Mouse (Mus musculus) adrenal gland, postnatal 10 days (tissue): ENCODE data around the gene Noct. TPM values are rescaled to one million over a fixed set of nuclear protein-coding genes. Genes with fewer than 3 reads are reported as not detected.
"Not testable (repeated sequence)": the region's sequence is repeated elsewhere in the genome, so short reads cannot be mapped to it uniquely, and the experiment has no call there.

Experiments
- DNase-seq: peaks from one replicate; pipeline ENCODE4 v3.0.0; 2021; ENCODE audit warnings: mixed read lengths
- long read RNA-seq, 2 experiments: library from polyadenylated mRNA; stranded (forward); transcript quantifications; one replicate each; pipeline ENCODE4 v2.0.0; 2021
- total RNA-seq, 2 experiments: library from RNA; stranded (reverse); gene quantifications; 2 replicates each; pipeline ENCODE4 v1.2.3; 2021

The Noct gene
- total RNA-seq, result 10 to 100 TPM; 24.7 to 60.6 TPM
- long read RNA-seq, experiment 1, transcript Noct-201 (3 exons, 3,059 nt), result major isoform, 84 of 93 reads
- long read RNA-seq, experiment 1, partial matches to known transcripts, result 9 of 93 reads
- long read RNA-seq, experiment 1, other reads (novel, unspliced or antisense), result 0 of 93 reads
- long read RNA-seq, experiment 2, transcript Noct-201 (3 exons, 3,059 nt), result major isoform, 27 of 29 reads
- long read RNA-seq, experiment 2, partial matches to known transcripts, result 0 of 29 reads
- long read RNA-seq, experiment 2, other reads (novel, unspliced or antisense), result 2 of 29 reads

- DNase-seq, result peak; percentile 92
Observed at GRCm38 (mm10) chr3:51224363-51225225, at the start of gene Noct. Gene Noct (plus strand): TSS chr3:51224447.

GRCm38 (mm10) chr3:51178158-51178557, 46.1 kb upstream of the Noct start:
- DNase-seq, result no peak

- no peak for DNase-seq
Observed at GRCm38 (mm10) chr3:51179460-51180146, 44.6 kb upstream of the Noct start.

GRCm38 (mm10) chr3:51180341-51180940, 43.8 kb upstream of the Noct start:
- DNase-seq, result no peak

- no peak for DNase-seq
Observed at GRCm38 (mm10) chr3:51182455-51182854, 41.8 kb upstream of the Noct start.

- not testable (repeated sequence) for DNase-seq
Observed at GRCm38 (mm10) chr3:51183508-51183907, 40.7 kb upstream of the Noct start.

GRCm38 (mm10) chr3:51183967-51184366, 40.3 kb upstream of the Noct start:
- DNase-seq, result not testable (repeated sequence)

GRCm38 (mm10) chr3:51184715-51185114, 39.5 kb upstream of the Noct start:
- no peak for DNase-seq

- DNase-seq, result no peak
Observed at GRCm38 (mm10) chr3:51185406-51185805, 38.8 kb upstream of the Noct start.

- DNase-seq, result peak; percentile 78
Observed at GRCm38 (mm10) chr3:51194075-51194474, 30.2 kb upstream of the Noct start.

GRCm38 (mm10) chr3:51195321-51195720, 28.9 kb upstream of the Noct start:
- DNase-seq, result peak; percentile 75

GRCm38 (mm10) chr3:51195736-51196135, 28.5 kb upstream of the Noct start:
- DNase-seq, result no peak

GRCm38 (mm10) chr3:51196724-51197111, 27.5 kb upstream of the Noct start:
- no peak for DNase-seq

- peak; percentile 72 for DNase-seq
Observed at GRCm38 (mm10) chr3:51197112-51197731, 27.0 kb upstream of the Noct start.

GRCm38 (mm10) chr3:51198291-51198690, 26.0 kb upstream of the Noct start:
- DNase-seq, result peak; percentile 33

GRCm38 (mm10) chr3:51199130-51199529, 25.1 kb upstream of the Noct start:
- no peak for DNase-seq

GRCm38 (mm10) chr3:51200311-51200710, 23.9 kb upstream of the Noct start:
- peak; percentile 37 for DNase-seq

GRCm38 (mm10) chr3:51200894-51201293, 23.4 kb upstream of the Noct start:
- DNase-seq, result no peak

- DNase-seq, result peak; percentile 56
Observed at GRCm38 (mm10) chr3:51201986-51202385, 22.3 kb upstream of the Noct start.

GRCm38 (mm10) chr3:51202491-51202987, 21.7 kb upstream of the Noct start:
- DNase-seq, result peak; percentile 85

GRCm38 (mm10) chr3:51203906-51204305, 20.3 kb upstream of the Noct start:
- peak; percentile 31 for DNase-seq

GRCm38 (mm10) chr3:51204441-51204840, 19.8 kb upstream of the Noct start:
- DNase-seq, result no peak
